Mouse (Mus musculus) MEL (cell line): Measurements from ENCODE around the gene Aqp6. TPM values are rescaled to one million over a fixed set of nuclear protein-coding genes. Genes with fewer than 3 reads are reported as not detected.
A peak's percentile ranks its signal among the peaks of the same experiment; 100 is the strongest.

Experiments
- DNase-seq: peaks from one replicate; pipeline ENCODE4 v3.0.0; 2011; ENCODE audit warnings: low read depth, low spot score
- H3K27ac ChIP-seq: 2 replicates; pipeline ENCODE4 v1.5.1; 2012; ENCODE audit warnings: low read depth, mild to moderate bottlenecking, control low read depth, low read length, moderate library complexity; ENCODE audit not compliant: control insufficient read depth
- H3K27me3 ChIP-seq, 2 experiments: fragments of 150-350 bp in 1 of 2; sonication (generic) in 1 of 2; 2 replicates each; pipeline ENCODE4 v1.6.1; 2012; ENCODE audit warnings: low read length in 2 of 2, mild to moderate bottlenecking in 2 of 2, improper control_type of control experiment in 1 of 2, moderate library complexity in 1 of 2; ENCODE audit not compliant: insufficient read depth in 2 of 2, control insufficient read depth in 1 of 2
- H3K36me3 ChIP-seq, 2 experiments: 2 replicates each; pipeline ENCODE4 v1.6.1; 2012 to 2014; ENCODE audit warnings: low read length in 2 of 2, improper control_type of control experiment in 1 of 2, inconsistent platforms in 1 of 2, mild to moderate bottlenecking in 1 of 2; ENCODE audit not compliant: insufficient read depth in 2 of 2, control insufficient read depth in 1 of 2
- H3K4me1 ChIP-seq, 2 experiments: fragments of 150-350 bp in 1 of 2; sonication (generic) in 1 of 2; 2 replicates each; pipeline ENCODE4 v1.6.1; 2012; ENCODE audit warnings: low read length in 2 of 2, improper control_type of control experiment in 1 of 2, mild to moderate bottlenecking in 1 of 2; ENCODE audit not compliant: insufficient read depth in 2 of 2, control insufficient read depth in 1 of 2
- H3K4me3 ChIP-seq, 2 experiments: fragments of 150-350 bp in 1 of 2; sonication (generic) in 1 of 2; 2 replicates each; pipeline ENCODE4 v1.5.1; 2012; ENCODE audit warnings: low read depth in 2 of 2, low read length in 2 of 2, mild to moderate bottlenecking in 2 of 2, moderate library complexity in 2 of 2, control low read depth in 1 of 2, improper control_type of control experiment in 1 of 2; ENCODE audit not compliant: control insufficient read depth in 1 of 2, insufficient read depth in 1 of 2
- H3K79me2 ChIP-seq: 2 replicates; pipeline ENCODE4 v1.6.1; 2012; ENCODE audit warnings: mild to moderate bottlenecking, low read length, moderate library complexity; ENCODE audit not compliant: control insufficient read depth, poor library complexity, insufficient read depth
- H3K9ac ChIP-seq: 2 replicates; pipeline ENCODE4 v1.6.1; 2012; ENCODE audit warnings: low read depth, mild to moderate bottlenecking, control low read depth, low read length, moderate library complexity; ENCODE audit not compliant: control insufficient read depth, poor library complexity, severe bottlenecking
- H3K9me3 ChIP-seq: fragments of 150-350 bp; sonication (generic); replicated peaks from 2 replicates; pipeline ENCODE4 v1.6.1; 2012; ENCODE audit warnings: mild to moderate bottlenecking, low read length, improper control_type of control experiment, moderate library complexity; ENCODE audit not compliant: insufficient read depth
- CTCF ChIP-seq, 3 experiments: IDR thresholded peaks in 2 of 3; conservative IDR thresholded peaks in 1 of 3; 2 replicates each; pipeline ENCODE4 v1.5.1; 2011 to 2012; ENCODE audit warnings: low read length in 3 of 3, low read depth in 2 of 3, mild to moderate bottlenecking in 2 of 3, improper control_type of control experiment in 1 of 3, inconsistent platforms in 1 of 3, mixed read lengths in 1 of 3, moderate library complexity in 1 of 3; ENCODE audit not compliant: control insufficient read depth in 1 of 3, insufficient read depth in 1 of 3, poor library complexity in 1 of 3, severe bottlenecking in 1 of 3
- EP300 ChIP-seq, 2 experiments: IDR thresholded peaks; 2 replicates each; pipeline ENCODE4 v1.6.1; 2011; ENCODE audit warnings: improper control_type of control experiment in 2 of 2, low read length in 2 of 2, low read depth in 1 of 2, mild to moderate bottlenecking in 1 of 2
- ETS1 ChIP-seq: IDR thresholded peaks from 2 replicates; pipeline ENCODE4 v1.6.1; 2012; ENCODE audit warnings: low read depth, mild to moderate bottlenecking, inconsistent platforms, low read length, improper control_type of control experiment, moderate library complexity
- GATA1 ChIP-seq: IDR thresholded peaks from 2 replicates; pipeline ENCODE4 v1.6.1; 2011; ENCODE audit warnings: low read depth, low read length, improper control_type of control experiment
- HCFC1 ChIP-seq: IDR thresholded peaks from 2 replicates; pipeline ENCODE4 v1.6.1; 2012; ENCODE audit warnings: low read depth, mild to moderate bottlenecking, inconsistent platforms, low read length, improper control_type of control experiment, moderate library complexity
- JUND ChIP-seq: IDR thresholded peaks from 2 replicates; pipeline ENCODE4 v1.6.1; 2011; ENCODE audit warnings: low read depth, mild to moderate bottlenecking, improper control_type of control experiment, low read length
- KAT2A ChIP-seq: conservative IDR thresholded peaks from 2 replicates; pipeline ENCODE4 v1.6.1; 2012; ENCODE audit warnings: low read depth, low read length, improper control_type of control experiment, inconsistent platforms
- MAFK ChIP-seq: IDR thresholded peaks from 2 replicates; pipeline ENCODE4 v1.6.1; 2011; ENCODE audit warnings: low read depth, mild to moderate bottlenecking, low read length, improper control_type of control experiment, borderline replicate concordance
- MAX ChIP-seq: IDR thresholded peaks from 2 replicates; pipeline ENCODE4 v1.6.1; 2011; ENCODE audit warnings: low read length, improper control_type of control experiment
- MAZ ChIP-seq: IDR thresholded peaks from 2 replicates; pipeline ENCODE4 v1.6.1; 2012; ENCODE audit warnings: low read depth, mild to moderate bottlenecking, inconsistent platforms, low read length, improper control_type of control experiment
- MEF2A ChIP-seq: IDR thresholded peaks from 2 replicates; pipeline ENCODE4 v1.6.1; 2014; ENCODE audit warnings: low read depth, mild to moderate bottlenecking, inconsistent platforms, low read length, improper control_type of control experiment; ENCODE audit not compliant: poor library complexity, insufficient replicate concordance, severe bottlenecking; ENCODE audit errors: extremely low read depth
- MXI1 ChIP-seq: IDR thresholded peaks from 2 replicates; pipeline ENCODE4 v1.6.1; 2011; ENCODE audit warnings: mild to moderate bottlenecking, low read depth, low read length, improper control_type of control experiment
- MYC ChIP-seq: IDR thresholded peaks from 2 replicates; pipeline ENCODE4 v1.6.1; 2011; ENCODE audit warnings: low read depth, mild to moderate bottlenecking, low read length, improper control_type of control experiment, moderate library complexity
- NELFE ChIP-seq: IDR thresholded peaks from 2 replicates; pipeline ENCODE4 v1.6.1; 2011; ENCODE audit warnings: low read depth, low read length, improper control_type of control experiment
- NRF1 ChIP-seq: IDR thresholded peaks from 2 replicates; pipeline ENCODE4 v1.6.1; 2014; ENCODE audit warnings: low read depth, mild to moderate bottlenecking, inconsistent platforms, low read length, improper control_type of control experiment, moderate library complexity; ENCODE audit not compliant: poor library complexity, insufficient read depth, severe bottlenecking
- POLR2AphosphoS5 ChIP-seq: IDR thresholded peaks from 2 replicates; pipeline ENCODE4 v1.6.1; 2012; ENCODE audit warnings: low read depth, borderline replicate concordance, mild to moderate bottlenecking, inconsistent platforms, low read length, moderate library complexity, mixed read lengths
- RAD21 ChIP-seq: IDR thresholded peaks from 2 replicates; pipeline ENCODE4 v1.6.1; 2011; ENCODE audit warnings: mild to moderate bottlenecking, low read depth, low read length, improper control_type of control experiment
- SIN3A ChIP-seq: IDR thresholded peaks from 2 replicates; pipeline ENCODE4 v1.6.1; 2012; ENCODE audit warnings: low read length, improper control_type of control experiment, inconsistent platforms
- SMC3 ChIP-seq: IDR thresholded peaks from 2 replicates; pipeline ENCODE4 v1.6.1; 2011; ENCODE audit warnings: low read depth, low read length, improper control_type of control experiment
- TBP ChIP-seq: IDR thresholded peaks from 2 replicates; pipeline ENCODE4 v1.8.0; 2011; ENCODE audit warnings: low read depth, low read length, improper control_type of control experiment
- UBTF ChIP-seq: IDR thresholded peaks from 2 replicates; pipeline ENCODE4 v1.6.1; 2012; ENCODE audit warnings: low read depth, mild to moderate bottlenecking, inconsistent platforms, low read length, improper control_type of control experiment, moderate library complexity, borderline replicate concordance; ENCODE audit not compliant: insufficient read depth
- USF1 ChIP-seq: IDR thresholded peaks from 2 replicates; pipeline ENCODE4 v1.6.1; 2014; ENCODE audit warnings: low read depth, mild to moderate bottlenecking, inconsistent platforms, low read length, improper control_type of control experiment, moderate library complexity
- USF2 ChIP-seq, 2 experiments: IDR thresholded peaks; 2 replicates each; pipeline ENCODE4 v1.6.1; 2011 to 2012; ENCODE audit warnings: improper control_type of control experiment in 2 of 2, low read length in 2 of 2, borderline replicate concordance in 1 of 2, inconsistent platforms in 1 of 2, low read depth in 1 of 2, mild to moderate bottlenecking in 1 of 2; ENCODE audit not compliant: insufficient read depth in 1 of 2
- ZC3H11A ChIP-seq: IDR thresholded peaks from 2 replicates; pipeline ENCODE4 v1.6.1; 2012; ENCODE audit warnings: low read depth, mild to moderate bottlenecking, inconsistent platforms, low read length, improper control_type of control experiment
- ZKSCAN1 ChIP-seq: IDR thresholded peaks from 2 replicates; pipeline ENCODE4 v1.6.1; 2012; ENCODE audit warnings: low read depth, mild to moderate bottlenecking, inconsistent platforms, low read length, improper control_type of control experiment, moderate library complexity
- ZNF384 ChIP-seq: IDR thresholded peaks from 2 replicates; pipeline ENCODE4 v1.6.1; 2012; ENCODE audit warnings: low read depth, mild to moderate bottlenecking, inconsistent platforms, low read length, improper control_type of control experiment
- polyA plus RNA-seq, 2 experiments: library from polyadenylated mRNA; stranded (reverse) in 1 of 2; unstranded in 1 of 2; fragments of >175 nt in 1 of 2; fragments of >200 nt in 1 of 2; gene quantifications; 2 replicates each; pipeline versions ENCODE4 v1.2.1 to v1.2.4; 2012; ENCODE audit warnings: low replicate concordance in 2 of 2, low read depth in 1 of 2; ENCODE audit not compliant: insufficient read length in 2 of 2, insufficient read depth in 1 of 2, missing spikeins in 1 of 2
- total RNA-seq: library from RNA; depleted of rRNA; stranded (reverse); fragments of 300-350 nt; gene quantifications from 2 replicates; pipeline ENCODE4 v1.2.3, GENCODE M21; 2012

Gene Aqp6
- total and polyA plus RNA-seq, 3 experiments, result not detected

- H3K4me3 ChIP-seq, result peak overlapping the region; percentile 75 to 83
- peak overlapping the region; percentile 84 for H3K9ac ChIP-seq
- TF ChIP-seq KAT2A, result no peak
- no peak; the same call in 1 of the 2 replicates for TF ChIP-seq MYC
- 0 out of 2 replicates have a peak, but pooled peaks have one; percentile 10 for TF ChIP-seq JUND
- TF ChIP-seq UBTF, result no peak
- TF ChIP-seq POLR2AphosphoS5, result no peak
- no peak for TF ChIP-seq ETS1
- no peak for TF ChIP-seq MEF2A
- no peak for TF ChIP-seq NELFE
- peak; percentile 34; the same call in 1 of the 2 replicates for TF ChIP-seq ZNF384
- peak; percentile 52 for TF ChIP-seq USF1
- TF ChIP-seq TBP, result no peak
- TF ChIP-seq GATA1, result no peak
- no peak for TF ChIP-seq MXI1
- peak overlapping the region; percentile 84 for H3K27ac ChIP-seq
- peaks cover 0 to 26% of the 10 kb centered on the region in 2 experiments; a peak in 3 of 4 replicates for H3K36me3 ChIP-seq
- H3K27me3 ChIP-seq, result peaks cover 0 to 2% of the 10 kb centered on the region in 2 experiments; a peak in 2 of 4 replicates
- H3K79me2 ChIP-seq, result peaks cover 38% of the 10 kb centered on the region
- DNase-seq, result peak; percentile 70
- H3K9me3 ChIP-seq, result no peaks in the 10 kb centered on the region
- H3K4me1 ChIP-seq, result peaks cover 10 to 20% of the 10 kb centered on the region in 2 experiments
Measured at GRCm38 (mm10) chr15:99651984-99652872, 51.0 kb downstream of the Aqp6 start.

GRCm38 (mm10) chr15:99653291-99653690 lies 52.1 kb downstream of the Aqp6 start:
- no peak overlapping the region for H3K4me3 ChIP-seq
- peaks cover 10 to 20% of the 10 kb centered on the region in 2 experiments for H3K4me1 ChIP-seq
- peak; percentile 30 for DNase-seq
- H3K79me2 ChIP-seq, result peaks cover 29% of the 10 kb centered on the region
- TF ChIP-seq GATA1 (no peak), USF2 (IDR thresholded peaks at IDR 0.05; ENCODE audit: borderline replicate concordance in 1 of 2, insufficient read depth in 1 of 2, low read depth in 1 of 2, low read length in 2 of 2) (no peak), TBP (no peak), MEF2A (no peak), JUND (no peak), RAD21 (no peak), SIN3A (no peak), ZC3H11A (no peak), MAX (no peak), SMC3 (peak; percentile 24; the same call in 1 of the 2 replicates), MAZ (no peak), CTCF (IDR thresholded peaks at IDR 0.05 in 2 of 3, conservative IDR thresholded peaks at IDR 0.05 in 1 of 3; ENCODE audit: control insufficient read depth in 1 of 3, insufficient read depth in 1 of 3, low read depth in 2 of 3, low read length in 3 of 3, poor library complexity in 1 of 3, severe bottlenecking in 1 of 3) (peak in 2 of 3 experiments; percentile 16 to 44; a peak in 4 of 6 replicates), ZKSCAN1 (no peak), MAFK (no peak), NRF1 (no peak), HCFC1 (no peak), EP300 (IDR thresholded peaks at IDR 0.05; ENCODE audit: low read depth in 1 of 2, low read length in 2 of 2) (no peak)
- H3K9ac ChIP-seq, result no peak overlapping the region
- H3K27ac ChIP-seq, result no peak overlapping the region
- H3K36me3 ChIP-seq, result peaks cover 0 to 26% of the 10 kb centered on the region in 2 experiments; a peak in 3 of 4 replicates
- H3K27me3 ChIP-seq, result peaks cover 0 to 2% of the 10 kb centered on the region in 2 experiments; a peak in 2 of 4 replicates
- no peaks in the 10 kb centered on the region for H3K9me3 ChIP-seq
